ENCODE assay signal across 17 mouse cellular contexts in genomic region chr4:81323853-81324252, GRCm38 (mm10).
"Had no signal": no experiment of that assay in that cellular context is flagged by ENCODE, and none has a peak within 500 bp of the region (broad histone marks: within the 10 kb centered on the region; RNA-seq: fewer than 3 reads in every experiment).

No protein-coding gene starts in this region.

- H3K4me3 ChIP-seq: lung, embryonic 15.5 days; megakaryocyte, embryonic 14.5 days; midbrain, embryonic 13.5 days; midbrain, embryonic 15.5 days; neural tube, embryonic 12.5 days; stomach, embryonic 15.5 days had no signal

- H3K9me3 ChIP-seq: lung, embryonic 15.5 days; midbrain, embryonic 13.5 days; midbrain, embryonic 15.5 days; neural tube, embryonic 12.5 days; stomach, embryonic 15.5 days had no signal

- H3K36me3 ChIP-seq: midbrain, embryonic 15.5 days; stomach, embryonic 15.5 days had no signal

- H3K27me3 ChIP-seq: lung, embryonic 15.5 days; megakaryocyte, embryonic 14.5 days; midbrain, embryonic 13.5 days; midbrain, embryonic 15.5 days; neural tube, embryonic 12.5 days; stomach, embryonic 15.5 days had no signal

- H3K9ac ChIP-seq: liver, postnatal 0 days; lung, embryonic 15.5 days; midbrain, embryonic 13.5 days; midbrain, embryonic 15.5 days; neural tube, embryonic 12.5 days; stomach, embryonic 15.5 days had no signal

- ATAC-seq: liver, postnatal 0 days; lung, postnatal 0 days; midbrain, embryonic 13.5 days; midbrain, embryonic 15.5 days had no signal

- H3K4me1 ChIP-seq: lung, embryonic 15.5 days; megakaryocyte, embryonic 14.5 days; midbrain, embryonic 15.5 days; neural tube, embryonic 12.5 days; stomach, embryonic 15.5 days had no signal

- DNase-seq: liver, postnatal 0 days; lung, adult 2 months; lung, postnatal 14 days; lung, postnatal 36 days; right cerebral cortex, postnatal 14 days; thymus, adult 2 months; thymus, postnatal 36 days had no signal

- H3K4me2 ChIP-seq: lung, embryonic 15.5 days; midbrain, embryonic 11.5 days; midbrain, embryonic 13.5 days; midbrain, embryonic 15.5 days; neural tube, embryonic 12.5 days; stomach, embryonic 15.5 days had no signal

- H3K27ac ChIP-seq: lung, embryonic 15.5 days; macrophage; midbrain, embryonic 13.5 days; midbrain, embryonic 15.5 days; neural tube, embryonic 12.5 days; stomach, embryonic 15.5 days; stomach, postnatal 0 days had no signal
